Mouse (Mus musculus): ENCODE results near the gene Supt16. TPM values are rescaled to one million over a fixed set of nuclear protein-coding genes. Genes with fewer than 3 reads are reported as not detected.

The Supt16 gene
- polyA plus RNA-seq, 1 experiment: 117 TPM

DNA sequence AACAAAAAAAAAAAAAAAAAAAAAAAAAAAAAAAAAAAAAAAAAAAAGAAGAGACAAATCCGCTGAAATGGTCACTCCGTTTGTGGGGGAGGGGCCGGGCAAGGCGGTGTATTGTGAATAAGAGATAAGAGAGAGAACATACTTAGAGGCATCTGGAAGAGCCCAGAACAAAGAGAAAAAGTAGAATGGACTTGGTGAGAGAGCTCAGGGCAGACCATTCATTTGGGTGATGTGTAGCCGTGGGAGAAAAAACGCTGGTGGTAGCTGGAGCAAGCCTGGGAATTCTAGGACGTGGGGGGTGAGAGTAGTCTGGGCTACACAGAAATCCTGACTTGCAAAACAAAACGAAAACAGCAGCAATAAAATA, 78.8 kb downstream of the Supt16 start:
- H3K27ac ChIP-seq (ENCODE audit: control insufficient read depth, insufficient read depth, low read depth, low read length, poor library complexity): no peak overlapping the region
- no peaks in the 10 kb centered on the region for H3K4me1 ChIP-seq (ENCODE audit: control insufficient read depth, insufficient read depth, low read length)
- TF ChIP-seq POLR2A (IDR thresholded peaks at IDR 0.05; ENCODE audit: borderline replicate concordance, control insufficient read depth, low read depth, low read length) (no peak), CTCF (IDR thresholded peaks at IDR 0.05; ENCODE audit: control insufficient read depth, insufficient read depth, low read length) (no peak)
- H3K4me3 ChIP-seq (replicated peaks; ENCODE audit: control insufficient read depth, low read depth, low read length): no peak overlapping the region
- 45% methylated on average over 8 of the region's 8 CpGs for WGBS

DNA sequence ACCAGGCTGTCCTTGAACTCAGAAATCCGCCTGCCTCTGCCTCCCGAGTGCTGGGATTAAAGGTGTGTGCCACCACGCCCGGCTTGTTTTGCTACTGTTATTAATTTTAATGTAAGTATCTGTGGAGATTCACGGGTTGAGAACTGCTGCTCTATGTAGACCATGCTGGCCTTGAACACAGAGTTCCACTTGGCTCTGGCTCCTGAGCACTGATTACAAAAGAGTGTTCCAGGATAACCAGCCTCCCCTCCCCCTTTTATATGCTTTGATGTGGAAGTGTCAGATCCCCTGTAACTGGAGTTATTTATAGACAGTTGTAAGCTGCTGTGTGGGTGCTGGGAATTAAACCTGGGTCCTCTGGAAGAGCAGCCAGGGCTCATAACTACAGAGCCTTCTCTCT, 80.0 kb downstream of the Supt16 start:
- Histone ChIP-seq H3K4me1 (ENCODE audit: control insufficient read depth, insufficient read depth, low read length) (no peaks in the 10 kb centered on the region; the same call in 1 of the 2 replicates), H3K27ac (ENCODE audit: control insufficient read depth, insufficient read depth, low read depth, low read length, poor library complexity) (no peak overlapping the region), H3K4me3 (replicated peaks; ENCODE audit: control insufficient read depth, low read depth, low read length) (no peak overlapping the region)
- no peak for TF ChIP-seq CTCF (IDR thresholded peaks at IDR 0.05; ENCODE audit: control insufficient read depth, insufficient read depth, low read length)
- 86% methylated on average over 5 of the region's 5 CpGs for WGBS

- TF ChIP-seq POLR2A (IDR thresholded peaks at IDR 0.05; ENCODE audit: borderline replicate concordance, control insufficient read depth, low read depth, low read length): no peak
- Histone ChIP-seq H3K4me3 (replicated peaks; ENCODE audit: control insufficient read depth, low read depth, low read length) (no peak overlapping the region), H3K4me1 (ENCODE audit: control insufficient read depth, insufficient read depth, low read length) (no peaks in the 10 kb centered on the region; the same call in 1 of the 2 replicates), H3K27ac (ENCODE audit: control insufficient read depth, insufficient read depth, low read depth, low read length, poor library complexity) (no peak overlapping the region)
- 75% methylated on average over 1 of the region's 1 CpGs for WGBS
Measured at GRCm38 (mm10) chr14:52114101-52114500, 83.1 kb downstream of the Supt16 start.

Other genes starting within 250 kb of the Supt16 start
- 21.3 and 23.7 TPM in 2 replicates for gene Arhgef40, start 212.7 kb downstream of the Supt16 start, polyA plus RNA-seq (2011; ENCODE audit: insufficient read depth, insufficient read length, low replicate concordance, missing spikeins)
- gene Tmem253, start 181.8 kb downstream of the Supt16 start, polyA plus RNA-seq (2011; ENCODE audit: insufficient read depth, insufficient read length, low replicate concordance, missing spikeins): not detected in 2 replicates
- gene Zfp219, start 176.7 kb downstream of the Supt16 start, polyA plus RNA-seq (2011; ENCODE audit: insufficient read depth, insufficient read length, low replicate concordance, missing spikeins): 16.1 and 25.9 TPM in 2 replicates
- gene Olfr221, start 155.0 kb downstream of the Supt16 start, polyA plus RNA-seq (2011; ENCODE audit: insufficient read depth, insufficient read length, low replicate concordance, missing spikeins): not detected in 2 replicates
- 226 and 328 TPM in 2 replicates for gene Hnrnpc, start 93.4 kb downstream of the Supt16 start, polyA plus RNA-seq (2011; ENCODE audit: insufficient read depth, insufficient read length, low replicate concordance, missing spikeins)
- 337 and 668 TPM in 2 replicates for gene Rpgrip1, start 86.7 kb downstream of the Supt16 start, polyA plus RNA-seq (2011; ENCODE audit: insufficient read depth, insufficient read length, low replicate concordance, missing spikeins)
- gene Chd8, start 60.4 kb upstream of the Supt16 start, polyA plus RNA-seq (2011; ENCODE audit: insufficient read depth, insufficient read length, low replicate concordance, missing spikeins): 38.2 and 71.8 TPM in 2 replicates
- 8.3 and 25.6 TPM in 2 replicates for gene Tox4, start 81.7 kb upstream of the Supt16 start, polyA plus RNA-seq (2011; ENCODE audit: insufficient read depth, insufficient read length, low replicate concordance, missing spikeins)
- gene Rab2b, start 82.1 kb upstream of the Supt16 start, polyA plus RNA-seq (2011; ENCODE audit: insufficient read depth, insufficient read length, low replicate concordance, missing spikeins): 6.7 and 7.9 TPM in 2 replicates
- gene Mettl3, start 107.7 kb upstream of the Supt16 start, polyA plus RNA-seq (2011; ENCODE audit: insufficient read depth, insufficient read length, low replicate concordance, missing spikeins): 64.5 and 98.3 TPM in 2 replicates
- 0.66 and 1.7 TPM in 2 replicates for gene Sall2, start 131.3 kb upstream of the Supt16 start, polyA plus RNA-seq (2011; ENCODE audit: insufficient read depth, insufficient read length, low replicate concordance, missing spikeins)
- gene Olfr1513, start 159.0 kb upstream of the Supt16 start, polyA plus RNA-seq (2011; ENCODE audit: insufficient read depth, insufficient read length, low replicate concordance, missing spikeins): not detected in 2 replicates
- gene Olfr1512, start 181.8 kb upstream of the Supt16 start, polyA plus RNA-seq (2011; ENCODE audit: insufficient read depth, insufficient read length, low replicate concordance, missing spikeins): not detected in 2 replicates
- not detected in 2 replicates for gene Olfr1511, start 200.0 kb upstream of the Supt16 start, polyA plus RNA-seq (2011; ENCODE audit: insufficient read depth, insufficient read length, low replicate concordance, missing spikeins)
- not detected in 2 replicates for gene Olfr1510, start 217.0 kb upstream of the Supt16 start, polyA plus RNA-seq (2011; ENCODE audit: insufficient read depth, insufficient read length, low replicate concordance, missing spikeins)
- gene Olfr1509, start 245.6 kb upstream of the Supt16 start, polyA plus RNA-seq (2011; ENCODE audit: insufficient read depth, insufficient read length, low replicate concordance, missing spikeins): not detected in 2 replicates